Mouse (Mus musculus) testis, postnatal 14 days (tissue): ENCODE data around the gene Agpat3.

Source experiments
- DNase-seq: peaks from one replicate; pipeline ENCODE4 v3.0.0; 2021; ENCODE audit warnings: low spot score

Gene Agpat3

DNA sequence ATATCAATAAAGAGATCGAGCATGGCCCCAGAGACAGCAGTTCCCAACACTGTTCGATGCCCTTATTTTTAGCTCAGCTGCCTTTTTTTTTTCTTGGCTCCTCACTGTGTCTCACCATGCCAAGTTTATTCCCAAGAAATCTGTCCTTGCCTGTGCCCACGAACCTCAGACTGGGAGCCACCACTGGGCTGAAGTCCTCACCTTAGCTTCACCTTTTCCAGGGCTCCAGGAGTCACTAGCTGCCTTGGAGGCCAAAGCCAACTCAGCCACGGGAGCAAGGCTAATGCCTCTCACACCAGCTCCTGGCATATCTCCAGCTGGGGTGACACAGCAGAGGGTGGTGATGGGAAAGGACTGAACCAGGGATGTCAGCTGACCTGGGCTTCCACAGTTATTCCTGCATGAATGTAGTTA lies 96.6 kb downstream of the Agpat3 start:
- DNase-seq: no peak

DNA sequence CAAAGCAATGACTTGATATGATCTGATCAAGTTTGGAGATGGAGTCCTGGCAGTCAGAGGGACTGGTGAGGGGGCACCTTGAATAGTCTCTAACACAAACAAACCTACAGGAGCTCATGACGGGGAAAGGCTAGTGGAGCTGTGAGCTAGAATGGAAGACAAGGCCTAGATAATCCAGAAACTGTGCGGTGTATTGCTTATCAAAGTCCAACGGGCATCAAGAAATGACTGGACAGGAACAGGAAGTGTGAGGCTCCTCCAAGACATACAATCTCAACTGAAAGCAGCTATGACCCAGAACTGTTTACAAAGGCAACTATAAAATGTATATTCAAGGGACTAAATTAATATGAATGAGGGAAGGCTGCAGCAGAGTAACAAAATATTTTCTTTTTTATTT lies 105.1 kb downstream of the Agpat3 start:
- no peak for DNase-seq

DNA sequence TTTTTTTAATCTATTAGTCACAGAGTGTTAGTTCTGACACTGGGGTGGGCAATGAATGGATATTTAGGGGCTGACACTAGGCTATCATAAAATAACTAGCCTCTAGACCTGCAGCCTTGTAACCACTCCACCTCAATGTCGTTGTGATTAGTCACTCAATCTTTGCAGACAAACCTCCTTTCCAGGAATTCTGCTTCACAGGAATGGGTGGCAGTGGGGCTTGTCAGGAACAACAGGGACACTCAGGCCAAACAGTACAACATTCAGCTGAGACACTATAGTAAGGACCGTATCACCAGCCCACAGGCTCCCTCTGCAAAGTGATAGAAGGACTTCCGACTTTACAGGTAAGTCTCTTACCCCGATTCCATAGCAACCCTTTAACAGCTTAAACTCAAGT lies 105.6 kb downstream of the Agpat3 start:
- no peak for DNase-seq

DNA sequence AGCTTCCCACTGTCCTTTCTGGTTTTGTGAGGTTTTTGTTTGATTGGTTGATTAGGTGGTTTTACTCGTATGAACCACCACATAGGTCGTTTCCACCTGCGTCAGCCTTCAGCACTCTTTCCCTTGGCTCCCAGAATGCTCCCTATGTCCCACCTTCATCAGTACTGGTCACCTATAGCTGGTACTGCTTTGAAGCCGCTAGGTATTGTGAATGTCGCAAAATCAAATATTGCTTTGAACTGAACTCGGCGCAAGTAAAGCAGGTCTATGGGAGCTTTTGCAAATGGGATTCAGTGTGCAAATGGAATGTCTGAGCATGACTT lies 107.1 kb downstream of the Agpat3 start:
- no peak for DNase-seq

DNA sequence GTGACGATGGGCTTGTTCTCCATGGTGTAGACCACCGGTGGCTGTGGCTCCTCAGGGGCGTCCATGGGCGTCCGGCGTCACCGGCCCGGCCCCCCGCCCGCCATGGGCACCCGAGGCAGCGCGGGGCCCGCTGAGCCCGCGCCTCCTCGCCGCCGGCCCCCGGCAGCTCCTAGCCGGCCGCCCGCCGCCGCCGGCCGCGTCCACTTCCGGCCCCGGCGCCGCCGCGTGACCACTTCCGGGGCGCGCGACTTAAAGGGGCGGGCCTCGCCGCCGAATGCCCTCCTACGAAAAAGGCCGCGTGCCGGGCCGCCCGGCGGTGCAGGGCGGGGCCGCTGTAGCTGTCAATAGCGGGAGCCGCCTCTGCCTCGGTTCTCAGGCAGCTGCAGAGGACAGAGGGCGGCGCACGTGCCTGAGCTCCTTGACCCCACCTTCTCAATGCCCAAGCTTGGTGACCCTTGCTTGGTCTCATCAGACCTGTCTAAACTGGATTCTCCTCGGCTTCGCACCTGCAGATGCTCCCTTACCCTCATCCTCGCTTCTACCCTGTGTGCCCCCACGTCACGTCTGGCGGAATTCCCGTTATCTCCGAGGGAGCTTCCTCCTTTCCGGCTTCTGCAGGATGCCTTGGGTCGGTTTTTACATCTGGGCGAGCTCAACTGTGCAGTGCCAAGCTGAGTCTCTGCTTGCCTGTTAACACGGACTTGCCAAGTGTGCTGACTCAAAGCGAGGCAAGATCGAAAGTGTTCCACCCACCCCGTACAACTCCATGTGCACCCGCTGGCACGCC lies 107.7 kb downstream of the Agpat3 start, which contains the start of gene Trappc10:
Gene Trappc10, minus strand, starts transcription at position 204 of the 787 bp plus-strand sequence.
- peak; percentile 88 for DNase-seq

DNA sequence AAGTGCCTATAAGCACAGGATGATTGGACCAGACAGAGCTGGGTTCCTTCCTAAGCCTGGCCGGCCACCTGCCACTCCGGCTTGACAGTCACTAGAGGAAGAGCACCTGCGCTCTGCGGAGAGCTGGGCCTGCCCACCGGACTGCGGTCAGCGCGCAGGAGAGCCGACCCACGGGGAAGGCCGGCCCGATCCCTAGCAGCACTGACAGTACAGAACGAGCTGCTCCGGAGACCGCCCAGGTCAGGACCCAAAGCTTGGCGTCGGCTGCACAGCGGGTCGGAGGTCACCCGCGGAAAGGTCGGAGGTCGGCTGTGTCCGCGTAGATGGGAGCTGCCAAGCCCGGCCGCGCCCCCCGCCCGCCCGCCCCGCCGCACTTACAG lies 108.2 kb downstream of the Agpat3 start:
- peak; percentile 62 for DNase-seq

DNA sequence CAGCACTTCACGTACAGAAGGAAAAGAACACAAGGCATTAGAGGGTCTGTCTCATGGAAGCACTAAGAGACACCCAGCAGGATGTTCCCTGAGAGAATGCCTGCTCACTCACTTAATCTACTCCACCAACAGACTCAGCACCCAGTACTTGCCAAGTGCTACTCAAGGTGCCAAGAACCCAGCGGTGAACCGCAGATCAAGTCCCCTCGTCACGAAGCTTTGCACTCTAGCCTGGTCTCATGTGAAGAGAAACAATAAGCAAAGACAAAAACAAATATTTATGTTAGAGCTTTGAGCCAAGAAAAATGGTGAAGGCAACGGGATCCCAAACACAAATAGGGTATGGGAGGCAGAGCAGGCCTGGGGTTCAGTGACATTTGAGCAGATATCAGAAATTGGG lies 113.4 kb downstream of the Agpat3 start:
- DNase-seq: no peak

DNA sequence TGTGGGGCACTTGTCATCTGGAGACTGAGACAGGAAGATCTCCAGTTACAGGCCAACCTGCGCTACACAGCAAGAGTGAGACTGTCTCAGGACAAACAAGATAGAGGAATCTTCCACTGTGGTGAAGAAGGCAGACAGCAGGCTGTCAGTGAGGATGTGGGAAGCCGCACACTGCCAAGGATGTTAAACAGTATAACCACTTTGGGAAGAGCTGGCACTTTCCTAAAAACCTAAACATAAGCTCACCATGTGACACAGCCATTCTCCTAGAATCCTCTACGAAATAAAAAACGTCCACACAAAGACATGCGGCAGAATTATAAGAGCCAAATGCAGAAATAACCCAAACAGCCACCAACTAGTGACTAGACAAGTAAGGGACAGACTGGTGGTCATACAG lies 114.0 kb downstream of the Agpat3 start:
- DNase-seq: no peak

DNA sequence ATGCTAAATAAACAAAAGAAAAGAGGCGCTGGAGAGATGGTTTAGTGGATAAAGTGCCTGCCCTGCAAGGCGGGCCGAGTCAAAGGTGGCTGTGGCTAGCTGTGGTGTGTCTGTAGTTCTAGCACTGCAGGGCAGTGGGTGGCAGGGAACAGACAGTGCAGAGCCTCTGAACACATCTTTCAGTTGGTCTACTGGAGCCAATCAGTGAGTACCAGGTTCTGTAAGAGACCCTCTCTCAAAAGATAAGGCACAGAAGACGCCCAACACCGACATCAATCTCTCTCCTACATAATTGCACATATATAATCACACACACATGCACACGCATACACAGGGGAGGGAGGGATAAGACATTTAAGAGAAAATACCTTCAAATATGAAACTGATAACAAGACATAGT lies 114.5 kb downstream of the Agpat3 start:
- DNase-seq: no peak

DNA sequence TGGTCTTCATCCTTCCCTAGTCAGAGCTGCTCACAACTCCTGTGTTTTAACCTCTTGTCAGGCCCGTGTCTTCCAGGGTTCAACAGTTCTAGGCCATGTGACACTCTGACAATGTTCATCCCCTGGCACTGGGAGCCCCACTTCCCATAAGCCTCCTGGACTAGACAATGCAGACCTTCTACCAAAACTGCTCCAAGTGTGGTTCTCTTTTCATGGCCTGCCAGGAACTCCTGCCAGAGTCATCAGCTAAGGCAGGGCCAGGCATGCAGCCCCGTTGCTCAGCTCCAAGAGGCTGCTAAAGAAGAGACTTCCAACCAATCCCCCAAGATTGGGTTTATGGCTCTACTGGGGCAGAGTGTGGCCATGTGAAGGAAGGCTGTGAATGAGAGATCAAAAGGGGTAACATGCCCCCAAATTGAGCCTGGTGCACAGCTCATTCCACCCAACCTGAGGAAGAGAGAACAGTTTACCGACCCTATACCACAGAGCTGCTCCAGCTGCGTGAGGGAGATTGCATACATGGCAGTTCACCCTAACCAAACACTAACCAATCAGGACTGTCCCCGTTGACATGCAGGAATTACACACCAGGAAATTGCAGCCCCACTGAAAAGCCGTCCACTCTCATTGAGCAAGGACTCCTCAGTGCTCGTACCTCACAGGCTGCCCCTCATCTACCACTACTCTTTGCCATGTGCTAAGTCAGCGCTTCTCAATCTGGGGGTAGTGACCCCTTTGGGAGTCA lies 115.2 kb downstream of the Agpat3 start:
- DNase-seq: no peak

DNA sequence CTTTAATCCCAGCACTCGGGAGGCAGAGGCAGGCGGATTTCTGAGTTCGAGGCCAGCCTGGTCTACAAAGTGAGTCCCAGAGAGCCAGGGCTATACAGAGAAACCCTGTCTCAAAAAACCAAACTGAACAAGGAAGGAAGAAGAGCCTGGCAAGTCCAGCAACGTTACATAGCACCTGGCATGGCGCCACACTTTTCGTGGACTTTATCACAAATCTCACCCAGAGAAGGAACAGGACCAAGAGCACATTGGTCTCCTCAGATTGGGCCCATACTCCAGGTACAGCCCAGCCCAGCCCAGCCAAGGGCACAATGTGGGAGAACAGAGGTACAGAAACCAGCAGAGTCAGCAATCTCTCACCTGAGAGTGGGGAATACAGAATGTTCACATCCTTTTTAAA lies 118.5 kb downstream of the Agpat3 start:
- DNase-seq: no peak

DNA sequence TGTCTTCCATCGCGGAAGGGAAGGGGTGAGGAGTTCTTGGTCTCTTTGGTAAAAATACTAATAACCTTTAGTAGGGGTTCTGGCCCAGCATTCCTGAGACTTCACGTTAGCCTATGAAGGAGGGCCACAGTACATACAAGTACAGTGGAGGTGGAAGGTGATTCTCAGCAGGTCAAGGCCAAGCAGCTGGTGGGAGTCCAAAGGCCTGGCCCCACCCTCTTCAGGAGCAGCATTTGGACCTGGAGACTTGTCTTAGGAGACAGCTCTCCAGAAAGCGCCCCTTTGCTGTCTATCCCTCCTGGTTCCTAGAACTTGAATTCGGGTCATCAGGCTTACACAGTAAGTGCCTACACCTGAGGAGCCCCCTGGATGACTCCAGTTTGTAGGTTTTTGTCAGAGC lies 119.1 kb downstream of the Agpat3 start:
- DNase-seq: no peak

DNA sequence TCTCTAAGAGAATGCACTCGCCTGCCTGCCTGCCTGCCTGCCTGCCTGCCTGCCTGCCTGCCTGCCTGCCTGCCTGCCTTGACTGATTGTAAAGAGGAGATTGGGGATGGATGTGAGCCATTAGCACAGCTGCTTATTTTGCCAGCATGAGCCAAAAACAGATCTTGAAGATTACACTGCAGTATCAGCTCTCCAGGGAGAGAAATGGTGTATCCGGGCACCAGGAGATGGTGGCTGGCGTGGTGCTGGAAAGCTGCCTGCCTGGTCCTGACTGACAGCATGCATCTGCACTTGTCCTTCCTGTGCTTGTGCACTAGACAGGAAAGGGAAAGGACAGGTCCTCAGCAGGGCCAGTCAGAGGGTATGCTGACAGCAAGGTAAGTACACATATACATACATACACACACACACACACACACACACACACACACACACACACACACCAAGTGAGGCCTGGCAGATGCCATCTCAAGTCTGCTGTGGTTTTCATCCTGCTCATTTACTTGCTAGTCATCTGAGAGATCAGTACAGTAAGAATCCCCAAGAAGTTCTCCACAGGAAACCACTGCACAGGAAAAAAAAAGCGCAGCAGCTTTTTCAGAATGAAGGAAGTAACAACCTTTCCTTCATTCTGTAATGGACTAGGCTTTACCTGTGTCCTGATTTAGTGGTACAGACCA lies 119.8 kb downstream of the Agpat3 start:
- no peak for DNase-seq

DNA sequence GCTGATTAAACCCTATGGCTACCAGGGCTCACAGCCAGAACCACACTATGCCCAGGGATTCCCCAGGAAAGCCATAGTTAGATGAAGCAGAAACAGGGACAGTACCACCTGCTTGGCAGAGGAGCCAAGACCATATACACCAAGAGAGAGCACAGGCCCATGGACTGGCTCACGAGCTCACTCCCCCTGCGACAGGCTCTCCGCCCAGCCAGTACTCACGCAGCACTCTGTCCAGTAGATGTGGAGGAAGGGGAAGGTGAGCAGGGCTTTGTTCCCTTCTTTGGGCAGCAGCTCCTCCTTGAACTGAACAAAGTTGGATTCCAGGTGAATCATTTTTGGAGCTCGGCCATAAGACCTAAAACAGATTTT lies 123.7 kb downstream of the Agpat3 start:
- no peak for DNase-seq

DNA sequence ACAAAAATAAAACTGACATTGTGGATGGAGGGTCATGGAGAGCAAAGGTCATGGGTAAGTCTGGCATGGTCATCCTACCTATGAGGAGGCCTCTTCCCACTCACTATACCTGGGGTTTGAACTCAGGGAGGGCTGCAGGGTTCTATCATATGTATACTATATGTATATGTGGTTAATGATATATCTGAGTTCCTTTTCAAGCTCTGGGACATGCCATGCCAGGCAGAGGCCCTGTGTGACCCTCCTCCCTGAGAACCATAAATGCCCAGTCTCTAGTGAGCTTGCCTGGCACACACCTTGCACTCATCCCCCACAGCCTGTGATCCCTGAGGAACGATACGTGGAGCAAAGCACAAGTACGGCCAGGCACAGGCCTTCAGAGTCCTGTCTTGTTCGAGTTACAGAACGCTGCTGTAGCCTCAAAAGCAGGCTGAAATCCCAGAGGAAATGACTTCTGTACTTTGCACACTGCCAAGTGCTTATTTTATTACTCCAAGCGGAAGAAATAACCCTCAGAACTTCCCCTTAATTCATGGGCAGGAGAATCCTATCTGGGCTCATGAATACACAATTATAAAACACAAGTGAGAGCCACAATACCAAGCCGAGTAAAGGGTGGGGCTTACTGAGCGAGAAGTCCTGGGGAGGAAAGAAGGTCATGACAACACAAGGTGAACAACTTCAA lies 124.3 kb downstream of the Agpat3 start:
- no peak for DNase-seq

DNA sequence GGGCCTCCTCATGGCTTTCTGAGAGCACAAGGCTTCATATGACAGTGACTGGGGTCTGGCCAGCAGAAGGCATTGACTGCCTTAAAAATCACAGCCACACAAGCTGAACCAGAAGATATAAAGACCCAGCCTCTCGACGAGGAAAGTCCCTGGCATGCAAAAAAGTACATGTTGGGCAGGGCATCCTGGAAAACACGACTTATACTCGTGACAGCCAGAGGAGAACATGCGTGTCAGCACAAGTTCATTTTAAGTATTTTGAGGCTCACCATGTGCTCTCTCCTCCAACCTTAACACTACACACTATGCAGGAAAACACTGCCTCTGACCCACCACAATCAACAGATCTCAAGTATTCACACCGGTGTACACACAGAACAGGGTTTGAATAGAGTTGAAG lies 128.2 kb downstream of the Agpat3 start:
- DNase-seq: no peak

DNA sequence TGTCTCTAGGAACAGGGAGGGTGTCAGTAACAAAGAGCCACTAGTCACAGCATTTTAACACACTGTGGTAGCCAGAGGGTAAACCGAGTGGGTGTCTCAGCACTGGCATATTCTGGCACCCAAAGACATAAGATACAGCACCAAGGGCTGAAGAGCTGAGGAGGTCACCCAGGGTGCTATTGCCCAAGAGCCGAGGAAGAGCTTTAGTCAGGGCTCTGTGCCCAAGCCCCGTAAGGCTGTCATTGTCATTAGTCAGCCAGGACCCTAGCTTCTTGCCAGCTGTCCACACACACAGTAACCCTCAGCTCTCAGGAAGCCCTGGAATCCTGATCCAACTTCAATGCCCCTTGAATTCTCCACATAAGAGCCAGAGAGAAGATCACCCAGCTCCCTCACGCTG lies 129.4 kb downstream of the Agpat3 start:
- DNase-seq: no peak

DNA sequence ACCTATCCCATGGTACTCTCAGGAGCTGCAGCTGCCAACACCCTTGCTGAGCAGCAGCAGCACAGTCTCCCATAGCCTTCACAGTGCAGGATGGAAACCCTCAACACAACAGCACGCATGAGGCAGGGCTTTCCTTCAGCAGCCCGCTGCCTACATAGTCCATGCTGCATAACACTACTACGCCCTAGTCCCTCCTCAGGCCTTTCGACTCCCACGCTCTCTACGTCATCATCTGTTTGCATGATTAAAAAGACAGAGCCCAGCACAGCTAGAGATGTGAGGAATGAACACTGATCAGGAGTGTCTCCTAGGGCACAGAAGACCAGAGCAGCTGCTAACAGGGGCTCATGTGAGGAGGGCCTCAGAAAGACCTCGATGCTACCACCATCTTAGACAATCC lies 131.0 kb downstream of the Agpat3 start:
- no peak for DNase-seq

DNA sequence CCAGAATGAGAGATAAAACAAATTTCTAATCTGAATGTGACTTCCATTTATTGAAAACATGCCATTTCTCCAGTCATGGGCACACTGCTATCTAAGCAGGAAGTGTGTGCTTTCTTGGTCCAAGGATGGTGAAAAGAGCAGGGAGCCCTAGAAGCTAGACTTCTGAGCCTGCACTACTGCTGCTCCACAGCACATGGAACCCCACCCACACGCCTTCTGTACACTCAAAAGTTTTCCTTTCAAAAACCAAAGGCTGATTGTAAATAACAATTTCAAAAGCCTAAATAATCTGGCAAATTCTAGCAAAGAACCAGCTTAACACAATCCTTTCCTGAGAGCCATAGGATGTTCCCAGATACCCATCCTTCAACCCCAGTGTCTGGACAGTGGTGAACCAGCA lies 132.8 kb downstream of the Agpat3 start:
- no peak for DNase-seq
